Mouse (Mus musculus): ENCODE data around the gene Vipr2.

DNA sequence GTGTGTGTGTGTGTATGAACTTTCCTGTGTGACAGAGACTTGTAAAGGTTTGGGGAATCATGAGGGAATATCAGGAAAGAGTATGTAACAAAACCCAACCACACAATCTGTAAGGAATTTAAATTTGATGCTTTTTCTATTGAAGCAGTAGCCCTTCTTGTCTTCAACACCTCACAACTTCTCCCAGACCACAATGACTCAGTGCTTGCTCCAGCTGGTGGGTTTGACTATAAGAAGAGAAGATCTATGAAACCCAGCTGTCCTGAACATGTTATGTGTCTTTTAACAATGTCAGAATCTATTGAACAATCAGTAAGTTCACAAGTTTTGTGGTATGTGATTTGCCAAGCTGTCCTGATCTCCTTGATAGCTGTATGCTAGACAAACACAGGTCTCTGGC is 87.8 kb downstream of the Vipr2 start:
- TF ChIP-seq CTCF (IDR thresholded peaks at IDR 0.05; ENCODE audit: insufficient read depth, low read length) (no peak), POLR2A (IDR thresholded peaks at IDR 0.05; ENCODE audit: borderline replicate concordance, extremely low read depth, low read depth, low read length) (no peak)
